Mouse (Mus musculus) layer of hippocampus, postnatal 36 days (tissue): ENCODE data around the gene Vwa3b. TPM values are rescaled to one million over a fixed set of nuclear protein-coding genes. Genes with fewer than 3 reads are reported as not detected.

ENCODE experiments used
- DNase-seq, 2 experiments: peaks; one replicate each; pipeline ENCODE4 v3.0.0; 2022
- total RNA-seq, 2 experiments: library from RNA; stranded (reverse); gene quantifications; 2 replicates each; pipeline ENCODE4 v1.2.3; 2021

Vwa3b gene
- total RNA-seq, 2 experiments from 2014 or later, result 21.0 to 29.4 TPM

DNA sequence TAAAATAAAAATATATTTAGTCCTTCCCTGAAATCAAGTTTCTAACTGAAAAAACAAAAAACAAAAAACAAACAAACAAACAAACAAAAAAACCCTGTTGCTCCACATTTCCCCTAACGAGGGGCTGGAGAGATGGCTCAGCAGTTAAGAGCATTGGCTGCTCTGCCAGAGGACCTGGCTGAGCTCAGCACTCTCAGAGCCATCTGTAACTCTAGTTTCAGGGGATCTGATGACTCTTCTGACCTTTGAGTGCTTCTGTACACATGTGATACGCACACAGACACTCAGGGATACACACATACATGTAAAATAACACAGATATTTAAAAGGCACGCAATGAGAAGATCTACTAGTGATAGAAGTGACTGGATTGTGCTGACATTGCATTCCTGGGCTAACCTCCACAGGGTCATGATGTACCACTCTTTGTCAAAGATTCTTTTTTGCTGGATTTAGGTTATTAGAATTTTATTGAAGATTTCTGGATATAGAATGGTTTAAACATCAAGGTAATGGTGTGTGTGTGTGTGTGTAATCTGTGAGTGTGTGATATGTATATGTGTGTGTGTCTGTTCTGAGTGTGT lies 14.7 kb upstream of the Vwa3b start:
- no peak for DNase-seq

- DNase-seq, result no peak
Measured at GRCm38 (mm10) chr1:37013006-37013405, 13.4 kb upstream of the Vwa3b start.

GRCm38 (mm10) chr1:37013687-37014086 lies 12.7 kb upstream of the Vwa3b start:
- DNase-seq, result no peak

GRCm38 (mm10) chr1:37019017-37019416 lies 7.4 kb upstream of the Vwa3b start:
- DNase-seq, result no peak

GRCm38 (mm10) chr1:37022704-37023103 lies 3.7 kb upstream of the Vwa3b start:
- DNase-seq, result no peak

DNA sequence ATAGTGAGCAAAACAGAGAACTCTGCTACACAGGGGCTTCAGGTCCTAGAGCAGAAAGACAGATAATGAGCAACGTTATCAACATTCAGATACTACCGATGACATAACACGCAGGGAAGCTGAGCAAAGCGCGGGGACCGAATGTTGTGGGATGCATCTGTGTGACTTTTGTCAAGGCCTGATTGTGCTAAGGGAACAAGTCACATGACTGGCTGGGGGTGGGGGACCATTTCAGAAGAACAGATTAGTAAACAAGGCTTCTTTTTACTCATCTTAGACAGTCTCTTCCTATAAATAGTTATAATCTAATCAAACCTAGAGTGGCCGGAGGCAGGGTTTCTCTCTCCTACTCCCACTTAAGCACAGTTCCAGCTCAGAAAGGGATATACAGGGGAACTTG lies 1.7 kb upstream of the Vwa3b start:
- no peak for DNase-seq

DNA sequence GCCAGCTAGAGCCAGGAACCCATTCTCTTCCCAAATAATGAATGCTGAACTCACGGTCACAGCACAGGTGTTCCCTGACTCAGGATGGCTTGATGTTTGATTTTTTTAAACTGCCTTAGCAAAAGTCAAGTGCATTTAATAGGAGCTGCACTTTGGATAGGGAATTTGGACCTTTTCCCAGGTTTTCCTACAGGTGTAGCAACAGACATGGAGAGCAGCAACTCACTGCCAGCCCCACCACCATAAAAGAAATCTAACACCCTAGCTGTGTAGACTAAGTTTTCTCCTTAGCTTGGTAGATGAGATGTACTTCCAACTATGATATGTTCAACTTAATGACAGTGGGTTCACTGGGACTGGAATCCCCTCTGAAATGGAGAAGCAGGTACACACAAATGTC lies 1.0 kb upstream of the Vwa3b start:
- no peak for DNase-seq

- DNase-seq, result no peak
Measured at GRCm38 (mm10) chr1:37026866-37027265, 470 bp downstream of the Vwa3b start.

DNA sequence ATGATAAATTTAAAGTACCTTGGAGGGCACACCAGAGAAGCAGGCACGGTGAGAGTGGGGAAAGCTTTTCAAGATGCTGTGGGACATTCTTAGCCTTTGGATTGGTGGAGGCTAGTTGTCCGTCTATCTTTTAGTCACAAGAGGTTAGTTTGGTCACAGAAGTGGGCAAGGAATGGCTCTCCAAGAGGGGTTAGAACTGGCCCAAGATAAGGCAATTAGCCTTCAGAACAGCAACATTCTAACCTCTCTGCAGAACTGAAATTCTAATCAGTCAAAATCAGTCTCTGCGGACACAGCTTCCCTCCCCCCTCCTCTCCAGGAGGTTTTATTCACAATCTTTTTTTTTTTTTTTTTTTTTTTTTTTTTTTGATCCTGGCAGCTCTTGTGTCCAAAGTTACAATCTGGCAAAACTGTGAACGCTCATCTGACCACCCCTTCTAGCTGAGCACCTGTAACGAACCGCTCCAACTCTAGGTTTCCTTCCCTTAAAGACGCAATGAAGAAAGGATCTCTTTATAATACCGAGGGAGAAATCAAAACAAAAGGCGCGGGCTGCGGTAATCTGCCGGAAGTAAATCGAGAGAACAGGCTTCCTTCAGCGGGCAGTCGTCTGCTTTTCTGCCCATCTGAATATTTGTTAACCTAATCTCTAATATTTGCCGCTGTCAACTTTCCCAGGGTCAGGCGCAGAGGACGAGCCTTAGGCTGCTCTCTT lies 2.2 kb downstream of the Vwa3b start:
- DNase-seq, result no peak

GRCm38 (mm10) chr1:37029154-37029907 lies 2.9 kb downstream of the Vwa3b start:
- peak; percentile 72 to 78 for DNase-seq

DNA sequence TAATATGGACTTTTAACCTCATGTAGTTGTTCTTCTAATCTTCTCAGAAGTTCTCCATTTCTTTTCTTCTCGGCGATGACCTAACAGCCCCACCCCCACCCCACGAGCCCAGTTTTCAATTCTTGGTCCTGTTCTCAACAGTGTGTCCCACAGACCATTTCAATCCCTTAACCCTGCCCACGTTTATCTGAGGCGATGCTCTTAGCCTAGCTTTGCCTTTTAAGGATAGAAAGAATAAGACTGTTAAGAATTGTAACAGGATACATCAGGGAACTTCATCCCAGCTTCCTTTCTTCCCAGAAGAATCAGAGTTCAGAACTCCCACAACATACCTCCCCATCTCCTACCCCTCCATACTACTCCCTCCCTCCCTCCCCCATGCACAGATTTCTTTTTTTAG lies 3.5 kb downstream of the Vwa3b start:
- no peak for DNase-seq

DNA sequence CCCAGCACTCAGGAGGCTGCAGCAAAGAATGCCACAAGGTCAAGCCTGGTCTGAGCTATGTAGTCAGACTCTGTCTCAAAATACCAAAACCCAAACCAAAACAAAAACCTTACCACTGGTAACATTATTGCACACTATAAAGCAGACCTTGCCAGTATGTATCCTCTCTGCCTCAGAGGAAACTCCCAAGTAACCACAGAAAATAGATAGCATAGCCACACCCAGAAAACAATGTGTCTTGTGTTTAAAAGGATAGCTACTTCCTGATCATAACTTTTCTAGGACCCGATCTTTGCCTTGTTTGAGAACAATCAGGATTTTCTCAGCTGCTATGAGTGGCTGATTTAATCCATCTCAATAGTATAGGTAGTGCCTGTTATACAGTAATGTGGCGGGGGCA lies 4.3 kb downstream of the Vwa3b start:
- no peak for DNase-seq

GRCm38 (mm10) chr1:37035879-37036278 lies 9.5 kb downstream of the Vwa3b start:
- no peak for DNase-seq

DNA sequence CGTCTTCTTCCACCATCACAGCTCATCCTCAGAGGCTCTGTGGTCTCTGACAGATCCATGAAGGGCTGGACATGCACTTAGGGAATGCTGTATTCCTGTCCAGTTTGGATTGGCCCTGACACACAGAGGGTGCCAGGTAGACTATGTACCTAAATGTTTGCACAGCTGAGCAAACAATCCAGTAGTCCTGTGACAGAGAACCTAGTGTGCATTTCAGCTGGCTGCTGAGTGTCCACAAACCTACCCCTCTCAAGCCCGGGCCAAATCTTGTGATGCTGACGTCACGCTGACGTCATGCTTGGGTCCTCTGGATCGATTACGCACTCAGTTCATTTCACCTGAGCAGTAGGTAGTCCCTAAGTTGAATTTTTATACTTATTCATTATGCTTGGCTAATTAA lies 14.7 kb downstream of the Vwa3b start:
- no peak for DNase-seq

DNA sequence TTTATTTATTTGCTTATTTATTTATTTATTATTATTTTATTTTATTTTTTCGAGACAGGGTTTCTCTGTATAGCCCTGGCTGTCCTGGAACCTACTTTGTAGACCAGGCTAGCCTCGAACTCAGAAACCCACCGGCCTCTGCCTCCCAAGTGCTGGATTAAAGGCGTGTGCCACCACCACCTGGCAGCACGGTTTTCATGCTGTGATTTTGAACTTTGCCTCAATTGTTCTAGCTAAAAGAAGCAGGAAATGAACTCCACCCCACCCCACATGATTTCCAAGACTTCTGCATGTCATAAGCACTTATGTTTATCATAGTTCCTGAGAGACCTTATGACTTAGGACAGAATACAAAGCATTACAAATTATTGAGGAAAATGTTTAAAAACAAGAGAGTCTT lies 15.5 kb downstream of the Vwa3b start:
- DNase-seq, result no peak

DNA sequence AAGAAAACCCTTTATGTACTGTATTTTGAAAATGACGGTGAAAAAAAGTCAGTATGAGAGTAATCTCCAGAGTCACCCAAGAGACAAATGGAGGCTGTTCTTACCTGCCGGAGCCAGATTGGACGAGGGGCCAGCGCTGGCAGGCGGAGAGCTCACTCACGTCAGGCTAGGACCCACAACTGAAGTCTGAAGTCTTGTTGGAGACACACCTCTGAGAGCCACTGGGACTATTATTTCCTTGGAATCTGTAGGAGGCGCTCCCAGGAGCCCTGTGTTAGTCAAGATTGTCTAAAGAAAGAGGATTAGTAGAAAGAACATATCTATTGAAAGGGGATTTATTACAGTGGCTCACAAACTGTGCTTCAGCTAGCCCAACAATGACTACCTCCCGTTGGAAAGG lies 16.4 kb downstream of the Vwa3b start:
- DNase-seq, result no peak

- no peak for DNase-seq
Measured at GRCm38 (mm10) chr1:37043196-37043595, 16.8 kb downstream of the Vwa3b start.

GRCm38 (mm10) chr1:37045472-37045871 lies 19.1 kb downstream of the Vwa3b start:
- DNase-seq, result no peak

DNA sequence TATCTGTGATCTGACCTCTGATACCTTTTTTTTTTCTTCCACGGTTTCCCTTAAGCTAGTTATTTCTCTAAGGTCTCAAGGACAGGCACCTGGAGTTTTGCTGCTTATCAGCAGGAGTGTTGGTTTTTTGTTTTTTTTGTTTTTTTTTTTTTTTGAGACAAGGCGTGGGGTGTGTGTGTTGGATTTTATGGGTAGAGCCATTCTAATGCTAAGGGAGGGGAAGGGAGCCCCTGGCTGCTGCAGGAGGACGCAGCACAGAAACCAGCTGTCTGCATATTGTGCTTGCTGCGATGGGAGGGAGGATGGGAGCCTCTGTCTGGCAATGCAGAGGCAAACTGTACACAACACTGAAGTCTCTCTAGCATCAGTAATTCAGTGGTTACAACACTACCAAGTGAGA lies 22.8 kb downstream of the Vwa3b start:
- no peak for DNase-seq

DNA sequence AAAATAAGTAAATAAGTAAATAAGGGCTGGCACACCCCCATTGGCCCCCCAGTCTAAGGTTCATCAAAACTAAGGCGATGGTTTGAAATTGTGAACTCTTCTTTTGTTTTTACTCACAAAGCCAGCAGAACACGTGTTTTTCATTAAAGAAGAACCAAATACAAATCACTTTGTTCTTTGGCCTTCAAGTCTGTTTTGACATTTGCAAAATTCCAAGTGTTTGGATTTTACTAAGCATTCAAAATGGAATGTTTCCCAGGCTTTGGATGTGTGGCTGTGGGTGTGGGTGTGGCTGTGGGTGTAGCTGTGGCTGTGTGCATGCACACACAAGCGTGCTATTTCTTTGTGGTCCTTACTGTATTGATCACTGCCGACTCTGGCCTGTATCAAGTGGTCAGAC lies 27.3 kb downstream of the Vwa3b start:
- no peak for DNase-seq

- no peak for DNase-seq
Measured at GRCm38 (mm10) chr1:37056831-37057561, 30.6 kb downstream of the Vwa3b start.

- no peak for DNase-seq
Measured at GRCm38 (mm10) chr1:37060856-37061255, 34.5 kb downstream of the Vwa3b start.

DNA sequence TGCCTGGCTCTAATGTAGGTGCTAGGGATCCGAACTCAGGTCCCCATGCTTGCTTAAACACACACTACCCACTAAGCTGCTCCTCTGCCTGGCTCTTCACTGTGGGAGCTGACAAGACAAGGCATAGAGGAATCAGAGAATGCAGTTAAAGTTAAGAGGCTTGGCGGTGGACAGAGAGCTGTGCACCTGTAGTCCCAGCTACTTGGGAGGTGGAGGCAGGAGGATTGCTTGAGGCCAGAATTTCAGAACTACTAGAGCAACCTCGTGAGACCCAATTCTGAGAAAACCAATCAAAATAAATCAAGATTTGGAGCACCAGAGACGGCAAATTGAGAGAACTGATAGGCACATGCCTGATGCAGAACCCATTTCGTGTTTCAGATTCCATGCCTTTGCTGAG lies 36.7 kb downstream of the Vwa3b start:
- DNase-seq, result no peak
